25 mouse cellular contexts compared by ENCODE assay signal in genomic region chr2:92973646-92974045, GRCm38 (mm10). TPM values are rescaled to one million over a fixed set of nuclear protein-coding genes. Genes with fewer than 3 reads are reported as not detected.
"Had no signal": no experiment of that assay in that cellular context is flagged by ENCODE, and none has a peak within 500 bp of the region (broad histone marks: within the 10 kb centered on the region; RNA-seq: fewer than 3 reads in every experiment).

No protein-coding gene starts in this region.

- DNase-seq: kidney, adult 9 months; kidney, postnatal 14 days; kidney, postnatal 4 days; layer of hippocampus, adult 9-11 months; left cerebral cortex, postnatal 4 days; liver, postnatal 0 days; lung, embryonic 14.5 days; right cerebral cortex, adult 18-20 months; right cerebral cortex, postnatal 14 days; right cerebral cortex, postnatal 4 days; thymus, adult 2 months; thymus, postnatal 14 days; thymus, postnatal 4 days had no signal

- H3K9me3 ChIP-seq: limb, embryonic 12.5 days; limb, embryonic 15.5 days; midbrain, embryonic 12.5 days; midbrain, embryonic 15.5 days; neural tube, embryonic 12.5 days; neural tube, embryonic 15.5 days had no signal

- H3K9ac ChIP-seq: limb, embryonic 12.5 days; limb, embryonic 15.5 days; liver, embryonic 14.5 days; liver, postnatal 0 days; lung, embryonic 14.5 days; midbrain, embryonic 12.5 days; midbrain, embryonic 15.5 days; neural tube, embryonic 12.5 days; neural tube, embryonic 15.5 days had no signal

- H3K4me1 ChIP-seq: limb, embryonic 12.5 days; limb, embryonic 15.5 days; midbrain, embryonic 12.5 days; midbrain, embryonic 15.5 days; neural tube, embryonic 12.5 days; neural tube, embryonic 15.5 days had no signal

- H3K27me3 ChIP-seq: limb, embryonic 12.5 days; limb, embryonic 15.5 days; midbrain, embryonic 12.5 days; midbrain, embryonic 15.5 days; neural tube, embryonic 12.5 days; neural tube, embryonic 15.5 days had no signal

- ATAC-seq: liver, postnatal 0 days; lung, postnatal 0 days; midbrain, embryonic 15.5 days had no signal

- H3K27ac ChIP-seq: layer of hippocampus, adult 2 months; limb, embryonic 12.5 days; limb, embryonic 15.5 days; liver, embryonic 14.5 days; macrophage; midbrain, embryonic 12.5 days; midbrain, embryonic 15.5 days; neural tube, embryonic 12.5 days; neural tube, embryonic 15.5 days; stomach, postnatal 0 days had no signal

- H3K4me3 ChIP-seq: layer of hippocampus, adult 2 months; limb, embryonic 12.5 days; limb, embryonic 15.5 days; midbrain, embryonic 12.5 days; midbrain, embryonic 15.5 days; neural tube, embryonic 12.5 days; neural tube, embryonic 15.5 days had no signal

RNA-seq across cellular contexts. Expression of gene Syt13, which starts 58.7 kb away (rescaled TPM):
- total RNA-seq: megakaryocyte, adult 5-6 weeks had no signal
